Mouse (Mus musculus) ES-Bruce4 (cell line): Measurements from ENCODE around the gene Gm15557. TPM values are rescaled to one million over a fixed set of nuclear protein-coding genes. Genes with fewer than 3 reads are reported as not detected.
A peak's percentile ranks its signal among the peaks of the same experiment; 100 is the strongest.
"Not testable (repeated sequence)": the region's sequence is repeated elsewhere in the genome, so short reads cannot be mapped to it uniquely, and the experiment has no call there.

ENCODE experiments used
- H3K27ac ChIP-seq: 2 replicates; pipeline ENCODE4 v1.5.1; 2012; ENCODE audit warnings: low read length, inconsistent platforms; ENCODE audit not compliant: insufficient read depth
- H3K27me3 ChIP-seq: 2 replicates; pipeline ENCODE4 v1.6.1; 2012; ENCODE audit warnings: mild to moderate bottlenecking, low read length, inconsistent platforms; ENCODE audit not compliant: control insufficient read depth, poor library complexity, insufficient read depth, severe bottlenecking
- H3K36me3 ChIP-seq: 2 replicates; pipeline ENCODE4 v1.6.1; 2012; ENCODE audit warnings: inconsistent platforms, mild to moderate bottlenecking, low read length, moderate library complexity; ENCODE audit not compliant: control insufficient read depth, poor library complexity, insufficient read depth, severe bottlenecking
- H3K4me1 ChIP-seq: one replicate; pipeline ENCODE4 v1.8.1; 2011; ENCODE audit warnings: low read length; ENCODE audit not compliant: control insufficient read depth, insufficient read depth
- H3K4me3 ChIP-seq: 2 replicates; pipeline ENCODE4 v1.5.1; 2011; ENCODE audit warnings: low read depth, mild to moderate bottlenecking, low read length
- H3K9ac ChIP-seq: 2 replicates; pipeline ENCODE4 v1.6.1; 2012; ENCODE audit warnings: low read depth, mild to moderate bottlenecking, inconsistent platforms; ENCODE audit not compliant: poor library complexity, severe bottlenecking
- H3K9me3 ChIP-seq: replicated peaks from 2 replicates; pipeline ENCODE4 v1.6.1; 2012; ENCODE audit warnings: mild to moderate bottlenecking, low read length, inconsistent platforms; ENCODE audit not compliant: control insufficient read depth, poor library complexity, insufficient read depth, severe bottlenecking
- CTCF ChIP-seq: IDR thresholded peaks from one replicate; pipeline ENCODE4 v1.8.1; 2011; ENCODE audit warnings: low read depth, low read length
- EP300 ChIP-seq: IDR thresholded peaks from 2 replicates; pipeline ENCODE4 v1.6.1; 2011; ENCODE audit warnings: low read depth, low read length; ENCODE audit not compliant: insufficient read depth
- POLR2A ChIP-seq: IDR thresholded peaks from one replicate; pipeline ENCODE4 v1.8.1; 2011; ENCODE audit warnings: low read length; ENCODE audit not compliant: insufficient read depth
- polyA plus RNA-seq: library from polyadenylated mRNA; stranded (reverse); fragments of >200 nt; gene quantifications from 2 replicates; pipeline ENCODE4 v1.2.4, GENCODE M21; 2011; ENCODE audit warnings: low read depth; ENCODE audit not compliant: missing spikeins, insufficient read depth, insufficient read length

The Gm15557 gene
- polyA plus RNA-seq, 1 experiment = not detected

DNA sequence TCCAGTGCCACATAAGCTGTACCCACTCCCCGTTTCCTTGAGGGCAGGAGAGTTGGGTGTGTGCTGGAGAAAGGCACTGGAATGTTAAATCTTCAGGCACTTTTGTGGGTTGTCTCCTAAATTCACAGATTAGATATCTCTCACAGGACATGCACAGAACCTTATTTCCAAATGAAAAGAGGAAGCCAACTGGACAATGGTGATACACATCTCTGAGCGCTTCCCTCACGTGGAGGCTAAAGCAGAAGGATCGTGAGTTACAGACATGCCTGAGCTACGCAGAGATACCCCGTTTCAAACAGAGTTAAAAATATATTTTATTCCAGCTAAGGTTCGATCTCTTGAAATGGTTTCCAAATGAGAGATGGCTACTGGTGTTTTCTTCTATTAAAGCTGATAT lies 17.4 kb upstream of the Gm15557 start:
- Histone ChIP-seq H3K9ac (no peak overlapping the region), H3K27ac (no peak overlapping the region), H3K4me3 (no peak overlapping the region), H3K36me3 (peaks cover 7% of the 10 kb centered on the region), H3K4me1 (no peaks in the 10 kb centered on the region), H3K27me3 (no peaks in the 10 kb centered on the region), H3K9me3 (no peaks in the 10 kb centered on the region)
- no peak for TF ChIP-seq CTCF
- no peak for TF ChIP-seq POLR2A
- TF ChIP-seq EP300 = no peak

DNA sequence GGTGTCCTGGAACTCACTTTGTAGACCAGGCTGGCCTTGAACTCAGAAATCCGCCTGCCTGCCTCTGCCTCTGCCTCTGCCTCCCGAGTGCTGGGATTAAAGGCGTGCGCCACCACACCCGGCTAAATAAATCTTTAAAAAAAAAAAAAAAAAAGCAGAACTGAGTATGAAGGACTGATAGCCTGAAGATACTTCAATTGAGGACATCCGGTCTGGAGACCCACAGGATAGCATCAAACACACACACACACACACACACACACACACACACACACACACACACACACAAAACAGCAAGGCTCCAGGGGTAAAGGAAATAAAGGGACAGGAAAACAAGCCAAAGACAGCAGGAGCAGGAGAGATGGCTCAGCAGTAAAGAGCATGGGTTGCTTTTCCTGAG lies 15.3 kb upstream of the Gm15557 start:
- not testable (repeated sequence) for H3K36me3 ChIP-seq, H3K9ac ChIP-seq, H3K4me1 ChIP-seq, H3K4me3 ChIP-seq, H3K27me3 ChIP-seq, H3K9me3 ChIP-seq, H3K27ac ChIP-seq

DNA sequence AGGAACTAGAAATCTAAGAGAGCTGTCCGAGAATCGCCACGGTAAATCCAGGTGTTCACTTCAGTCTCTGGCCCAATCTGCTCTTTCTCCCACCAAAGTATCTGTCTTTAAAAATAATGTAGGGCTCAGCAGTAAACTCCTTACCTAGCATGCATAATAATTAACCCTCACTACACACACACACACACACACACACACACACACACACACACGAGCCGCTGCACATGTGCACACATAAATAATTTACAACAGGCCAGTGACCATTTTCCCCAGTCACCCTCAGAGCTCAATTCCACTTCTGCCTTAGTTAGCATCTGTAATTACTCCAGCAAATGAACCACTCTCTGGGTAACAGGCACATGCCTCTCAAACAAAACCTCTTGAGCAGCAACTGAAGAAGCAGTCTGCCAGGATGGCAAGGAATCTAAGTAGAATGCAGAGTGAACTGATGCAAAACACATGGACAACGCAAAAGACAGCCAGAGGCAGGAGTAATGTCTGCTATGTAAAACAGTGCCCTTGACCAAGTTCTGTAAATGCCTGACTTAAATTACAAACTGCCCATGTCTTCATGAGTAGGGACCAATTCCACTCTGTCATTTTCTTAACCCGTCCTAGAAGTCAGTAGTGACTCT lies 11.7 kb upstream of the Gm15557 start:
- H3K9ac ChIP-seq = peak overlapping the region; percentile 71
- H3K27ac ChIP-seq = peak overlapping the region; percentile 51; the same call in 1 of the 2 replicates
- H3K4me1 ChIP-seq = no peaks in the 10 kb centered on the region
- H3K27me3 ChIP-seq = no peaks in the 10 kb centered on the region
- H3K9me3 ChIP-seq = no peaks in the 10 kb centered on the region
- TF ChIP-seq EP300 = no peak
- no peak for TF ChIP-seq POLR2A
- no peak for TF ChIP-seq CTCF
- H3K4me3 ChIP-seq = peak overlapping the region; percentile 87
- H3K36me3 ChIP-seq = no peaks in the 10 kb centered on the region

DNA sequence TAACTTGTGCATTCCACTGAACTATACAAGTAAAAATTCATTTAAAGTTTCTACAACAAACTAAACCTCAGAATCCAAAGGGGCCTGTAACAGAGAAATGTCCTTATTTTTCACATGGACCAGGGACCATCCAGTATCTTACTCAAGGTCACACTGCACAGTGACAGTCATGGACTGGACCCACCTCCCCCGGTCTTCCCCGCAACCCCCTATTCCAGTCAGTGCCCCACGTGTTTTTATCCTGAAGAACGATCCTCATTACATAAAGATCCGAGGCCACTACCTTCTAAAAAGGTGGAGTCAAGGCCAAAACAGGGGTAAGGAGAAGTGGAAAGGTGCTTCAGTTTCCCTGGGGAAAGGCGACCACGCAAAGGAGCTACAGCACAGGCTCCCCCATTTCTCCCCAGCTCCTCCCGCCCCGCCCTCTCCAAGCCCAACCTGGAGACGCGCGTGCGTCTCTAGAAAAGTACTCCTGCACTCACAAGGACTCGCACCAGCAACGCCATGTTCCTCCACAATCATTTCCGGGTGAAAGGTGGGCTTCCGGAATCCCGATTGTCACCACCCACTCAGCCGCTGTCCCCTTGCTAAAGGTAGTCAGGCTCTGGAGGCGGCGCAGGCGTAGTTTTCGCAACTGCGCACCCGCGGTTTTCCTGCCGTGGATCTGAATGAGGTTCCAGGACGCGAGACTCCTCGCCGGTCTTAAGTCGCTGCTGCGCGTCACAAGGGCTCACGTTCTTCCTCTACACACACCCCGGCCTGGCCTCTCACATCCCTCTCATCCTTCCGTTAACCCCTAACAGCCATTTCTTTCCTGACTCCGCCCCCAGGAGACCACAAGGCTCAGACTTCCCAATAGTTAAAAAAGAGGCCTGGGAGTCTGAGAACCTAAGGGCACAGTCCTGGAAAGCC lies 10.7 kb upstream of the Gm15557 start, which contains the start of gene Uqcc1:
Gene Uqcc1 (minus strand): TSS at position 780 of the 912 bp plus-strand sequence.
- Histone ChIP-seq H3K27ac (peak within 1 kb of the TSS; percentile 56), H3K9ac (peak within 1 kb of the TSS; percentile 71), H3K36me3 (no peaks in the 10 kb centered on the region), H3K4me3 (peak within 1 kb of the TSS; percentile 87), H3K9me3 (no peaks in the 10 kb centered on the region), H3K27me3 (no peaks in the 10 kb centered on the region), H3K4me1 (no peaks in the 10 kb centered on the region)
- TF ChIP-seq POLR2A = peak; percentile 41
- TF ChIP-seq CTCF = no peak
- TF ChIP-seq EP300 = peak; percentile 4; the same call in 1 of the 2 replicates

DNA sequence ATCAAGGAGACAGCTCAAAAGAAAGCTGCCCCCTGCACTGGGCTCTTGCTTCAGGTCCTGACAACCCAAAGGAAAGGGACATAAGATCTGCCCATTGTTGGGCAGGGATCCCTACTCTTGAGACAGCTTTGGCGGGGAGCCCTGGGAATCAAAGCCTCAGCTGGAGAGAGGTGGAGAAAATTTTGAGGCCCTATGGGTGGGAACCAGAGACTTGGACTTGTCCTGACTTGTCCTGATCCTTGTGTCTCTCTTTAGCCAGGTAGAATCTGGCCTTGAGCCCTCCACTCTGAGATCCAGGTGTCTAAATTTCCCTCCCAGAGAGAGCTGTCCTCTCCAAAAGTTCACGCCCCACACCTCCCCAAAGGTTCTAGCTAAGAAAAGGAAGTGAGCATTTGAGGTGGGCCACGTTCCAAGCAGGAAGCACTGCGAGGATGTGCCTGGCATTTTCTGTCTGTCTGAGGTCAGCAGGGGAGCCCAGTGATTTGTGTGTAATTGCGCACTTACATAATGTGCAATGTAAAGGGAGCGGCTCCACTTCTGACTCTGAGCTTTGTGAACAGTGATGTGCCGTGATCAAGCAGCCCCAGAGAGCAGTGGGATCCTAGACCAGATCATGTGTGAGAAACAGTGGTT lies 515 bp upstream of the Gm15557 start:
- Histone ChIP-seq H3K4me1 (peaks cover 6% of the 10 kb centered on the region), H3K27ac (peak overlapping the region; percentile 29), H3K36me3 (no peaks in the 10 kb centered on the region), H3K27me3 (no peaks in the 10 kb centered on the region), H3K9ac (peak overlapping the region; percentile 3; the same call in 1 of the 2 replicates), H3K9me3 (no peaks in the 10 kb centered on the region), H3K4me3 (no peak overlapping the region)
- no peak for TF ChIP-seq POLR2A
